11 mouse cellular contexts compared by ENCODE assay signal in genomic region chr5:101811296-101812169, GRCm38 (mm10). TPM values are rescaled to one million over a fixed set of nuclear protein-coding genes. Genes with fewer than 3 reads are reported as not detected.
DNase-seq lines count a peak whose midpoint lies in the region; ATAC-seq and TF ChIP-seq lines count a peak whose summit lies in the region.
"Had no signal": no experiment of that assay in that cellular context is flagged by ENCODE, and none has a peak within 500 bp of the region (broad histone marks: within the 10 kb centered on the region; RNA-seq: fewer than 3 reads in every experiment).

No protein-coding gene starts in this region.

- 87% methylated on average over 6 of the region's 6 CpGs for WGBS in kidney, adult 2 months
- WGBS in kidney, embryonic 14.5 days: 91% methylated on average over 6 of the region's 6 CpGs
- 89% methylated on average over 6 of the region's 6 CpGs for WGBS in hindbrain, embryonic 11.5 days

- H3K27ac ChIP-seq in kidney, adult 2 months (ENCODE audit: insufficient read depth, low read depth, low read length): no peak overlapping the region
- H3K27ac ChIP-seq in kidney, embryonic 14.5 days (ENCODE audit: low read depth, low read length): no peak overlapping the region
- H3K27ac ChIP-seq in hindbrain, embryonic 11.5 days (ENCODE audit: low read depth, low read length): no peak overlapping the region
- H3K27ac ChIP-seq: embryonic facial prominence, embryonic 13.5 days; midbrain, embryonic 10.5 days had no signal

- H3K9me3 ChIP-seq in kidney, embryonic 14.5 days (ENCODE audit: control insufficient read depth, low read length): no peaks in the 10 kb centered on the region
- H3K9me3 ChIP-seq in hindbrain, embryonic 11.5 days (ENCODE audit: control insufficient read depth, low read length): no peaks in the 10 kb centered on the region
- H3K9me3 ChIP-seq: embryonic facial prominence, embryonic 13.5 days; midbrain, embryonic 10.5 days had no signal

- H3K27me3 ChIP-seq in kidney, adult 2 months (replicated peaks; ENCODE audit: control insufficient read depth, insufficient read depth, low read length): no peaks in the 10 kb centered on the region
- H3K27me3 ChIP-seq in kidney, embryonic 14.5 days (ENCODE audit: control insufficient read depth, insufficient read depth, low read length): no peaks in the 10 kb centered on the region
- no peaks in the 10 kb centered on the region for H3K27me3 ChIP-seq in hindbrain, embryonic 11.5 days (ENCODE audit: control insufficient read depth, insufficient read depth, low read length)
- H3K27me3 ChIP-seq: embryonic facial prominence, embryonic 13.5 days had no signal

- H3K4me1 ChIP-seq in kidney, adult 2 months (ENCODE audit: control insufficient read depth, insufficient read depth, low read length): no peaks in the 10 kb centered on the region
- peaks cover 4% of the 10 kb centered on the region; the same call in 1 of the 2 replicates for H3K4me1 ChIP-seq in kidney, embryonic 14.5 days (ENCODE audit: control insufficient read depth, insufficient read depth, low read length)
- no peaks in the 10 kb centered on the region for H3K4me1 ChIP-seq in hindbrain, embryonic 11.5 days (replicated peaks; ENCODE audit: control insufficient read depth, insufficient read depth, low read length)
- H3K4me1 ChIP-seq: embryonic facial prominence, embryonic 13.5 days had no signal

- TF ChIP-seq CTCF in kidney, adult 2 months (conservative IDR thresholded peaks at IDR 0.05; ENCODE audit: insufficient read depth, insufficient read length, low read depth, low read length): peak; percentile 39; the same call in 1 of the 2 replicates

- no peak for DNase-seq in kidney, adult 2 months
- DNase-seq in right cerebral cortex, adult 18-20 months: peak; percentile 52
- DNase-seq in right cerebral cortex, postnatal 10 days (ENCODE audit: low spot score in 2 of 2): no peak
- peak; percentile 76 for DNase-seq in cerebellum, adult 9-10 months
- DNase-seq in telencephalon, adult 2 months (ENCODE audit: low read depth, low spot score): peak; percentile 40
- DNase-seq in thymus, postnatal 25 days: no peak
- DNase-seq in hindbrain, embryonic 11.5 days (ENCODE audit: low spot score): no peak
- DNase-seq: thymus, postnatal 4 days had no signal

- no peak overlapping the region for H3K4me3 ChIP-seq in kidney, adult 2 months (ENCODE audit: insufficient read depth, low read depth, low read length)
- no peak overlapping the region for H3K4me3 ChIP-seq in kidney, embryonic 14.5 days (ENCODE audit: low read length)
- no peak overlapping the region for H3K4me3 ChIP-seq in hindbrain, embryonic 11.5 days (ENCODE audit: low read depth, low read length)
- H3K4me3 ChIP-seq: embryonic facial prominence, embryonic 13.5 days; midbrain, embryonic 10.5 days had no signal

- H3K36me3 ChIP-seq in kidney, adult 2 months (ENCODE audit: control insufficient read depth, insufficient read depth, low read length): no peaks in the 10 kb centered on the region
- no peaks in the 10 kb centered on the region for H3K36me3 ChIP-seq in kidney, embryonic 14.5 days (ENCODE audit: control insufficient read depth, insufficient read depth, low read length)
- H3K36me3 ChIP-seq in hindbrain, embryonic 11.5 days (ENCODE audit: control insufficient read depth, insufficient read depth, low read length): no peaks in the 10 kb centered on the region
- H3K36me3 ChIP-seq: embryonic facial prominence, embryonic 13.5 days; midbrain, embryonic 10.5 days had no signal

- ATAC-seq in kidney, embryonic 14.5 days (ENCODE audit: low FRiP score, low TSS enrichment): no peak
- no peak for ATAC-seq in hindbrain, embryonic 11.5 days (ENCODE audit: low FRiP score)

- no peak for TF ChIP-seq POLR2A in kidney, adult 2 months (IDR thresholded peaks at IDR 0.05; ENCODE audit: low read depth, low read length)

- H3K9ac ChIP-seq in kidney, embryonic 14.5 days (ENCODE audit: low read depth, low read length): no peak overlapping the region
- no peak overlapping the region for H3K9ac ChIP-seq in hindbrain, embryonic 11.5 days (ENCODE audit: low read depth, low read length)
- H3K9ac ChIP-seq: embryonic facial prominence, embryonic 13.5 days had no signal

- no peak overlapping the region for H3K4me2 ChIP-seq in kidney, embryonic 14.5 days (replicated peaks; ENCODE audit: low read depth, low read length)
- no peak overlapping the region for H3K4me2 ChIP-seq in hindbrain, embryonic 11.5 days (replicated peaks; ENCODE audit: low read depth, low read length)
- H3K4me2 ChIP-seq: embryonic facial prominence, embryonic 13.5 days had no signal

RNA-seq across cellular contexts. Expression of gene Cds1, which starts 46.6 kb away (rescaled TPM):
- polyA plus RNA-seq in kidney, adult 2 months (2012; rRNA removed): 35.5 and 37.3 TPM in 2 replicates
- polyA plus RNA-seq in kidney, embryonic 14.5 days (2014; fragmentation: Nextera tagmentation; extraction: Ambion mirVana): 6.4 and 10.9 TPM in 2 replicates
- 2.0 and 2.2 TPM in 2 replicates for polyA plus RNA-seq in hindbrain, embryonic 11.5 days (2014; fragmentation: Nextera tagmentation; extraction: Ambion mirVana)

Comparison
In these comparisons a context has a peak if more than half of its experiments do, and no peak if none do; other contexts are left out.
1. DNase-seq: peak in right cerebral cortex, adult 18-20 months (single experiment), cerebellum, adult 9-10 months (single experiment) and telencephalon, adult 2 months (single experiment); none in kidney, adult 2 months (single experiment), right cerebral cortex, postnatal 10 days (0 of 2), thymus, postnatal 25 days (single experiment) and hindbrain, embryonic 11.5 days (single experiment).